Mouse (Mus musculus): ENCODE data around the gene Nhlrc3. TPM values are rescaled to one million over a fixed set of nuclear protein-coding genes. Genes with fewer than 3 reads are reported as not detected.

Gene Nhlrc3
- polyA plus RNA-seq, 1 experiment from 2014 or later, result 9.8 TPM

DNA sequence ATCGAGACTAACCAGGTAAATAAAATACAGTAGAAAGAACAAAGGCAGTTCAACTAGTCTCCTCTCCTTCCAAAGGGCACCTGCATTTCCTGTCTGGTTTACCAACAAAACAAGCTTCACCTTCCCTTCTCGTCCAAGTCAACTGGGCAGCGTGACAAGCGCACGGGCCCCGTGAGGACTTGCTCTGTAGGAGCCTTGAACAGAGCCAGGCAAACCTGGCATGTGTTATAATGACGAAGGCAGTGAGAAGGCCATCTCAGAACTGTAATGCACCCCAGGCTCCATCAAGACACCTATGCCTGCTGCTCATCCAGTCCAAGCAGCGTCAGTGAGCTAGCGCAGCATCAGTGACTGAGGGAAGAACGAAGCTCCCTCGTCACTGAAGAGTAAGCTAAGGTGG, 12.5 kb downstream of the Nhlrc3 start:
- no peaks in the 10 kb centered on the region for H3K27me3 ChIP-seq (ENCODE audit: poor library complexity, severe bottlenecking)
- no peaks in the 10 kb centered on the region for H3K4me1 ChIP-seq
- H3K4me3 ChIP-seq, result no peak overlapping the region
- H3K9me3 ChIP-seq, result no peaks in the 10 kb centered on the region
- 96% methylated on average over 11 of the region's 11 CpGs for WGBS
- no peak for DNase-seq (ENCODE audit: extremely low spot score, low spot score)
- H3K27ac ChIP-seq, result no peak overlapping the region
- peaks cover 55% of the 10 kb centered on the region for H3K36me3 ChIP-seq (replicated peaks)

DNA sequence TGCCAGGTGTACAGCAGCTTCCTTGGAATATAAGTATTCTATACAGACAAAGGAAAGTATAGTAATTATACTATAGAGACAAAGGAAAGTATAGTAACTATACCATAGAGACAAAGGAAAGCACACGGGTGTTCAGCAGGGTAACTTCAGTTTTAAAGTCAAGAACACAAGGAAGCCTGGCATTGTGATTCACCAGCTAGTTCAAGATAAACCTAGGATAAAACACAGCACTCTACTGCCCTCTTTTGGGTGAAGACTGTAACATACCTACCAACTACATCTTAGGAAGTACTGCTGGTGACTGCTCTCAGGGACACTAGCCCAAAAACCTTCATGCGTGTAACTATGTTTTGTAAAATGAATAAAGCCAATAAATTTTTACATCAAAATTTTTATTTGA, 14.9 kb downstream of the Nhlrc3 start:
- Histone ChIP-seq H3K4me1 (no peaks in the 10 kb centered on the region), H3K27ac (no peak overlapping the region), H3K4me3 (no peak overlapping the region), H3K9me3 (no peaks in the 10 kb centered on the region), H3K27me3 (ENCODE audit: poor library complexity, severe bottlenecking) (no peaks in the 10 kb centered on the region), H3K36me3 (replicated peaks) (peaks cover 32% of the 10 kb centered on the region)
- DNase-seq (ENCODE audit: extremely low spot score, low spot score), result no peak
- WGBS, result 34% methylated on average over 2 of the region's 2 CpGs

DNA sequence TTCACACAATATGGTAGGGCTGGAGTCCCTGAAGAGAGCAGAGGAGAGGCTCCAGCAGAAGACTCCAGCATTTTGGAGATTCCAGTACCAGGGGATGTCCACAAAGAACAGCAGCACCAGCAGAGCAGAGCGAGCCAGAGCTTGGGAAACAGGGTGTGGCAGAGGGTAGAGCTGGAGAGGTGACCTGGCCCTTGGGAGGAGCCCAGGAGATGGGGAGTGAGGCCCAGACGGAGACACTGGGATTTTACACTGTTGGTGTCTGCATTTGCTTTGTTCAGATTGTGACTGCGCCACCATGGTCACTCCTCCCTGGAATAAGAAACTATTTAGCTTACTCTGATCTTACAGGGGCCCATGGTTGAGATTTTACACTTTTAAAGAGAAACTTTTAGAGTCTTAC, 16.3 kb downstream of the Nhlrc3 start:
- no peak for DNase-seq (ENCODE audit: extremely low spot score, low spot score)
- Histone ChIP-seq H3K9me3 (no peaks in the 10 kb centered on the region), H3K36me3 (replicated peaks) (peaks cover 18% of the 10 kb centered on the region), H3K27ac (no peak overlapping the region), H3K4me1 (no peaks in the 10 kb centered on the region), H3K27me3 (ENCODE audit: poor library complexity, severe bottlenecking) (no peaks in the 10 kb centered on the region), H3K4me3 (no peak overlapping the region)
- 83% methylated on average over 3 of the region's 3 CpGs for WGBS

GRCm38 (mm10) chr3:53445540-53445939, 17.6 kb downstream of the Nhlrc3 start:
- 91% methylated on average over 5 of the region's 5 CpGs for WGBS
- Histone ChIP-seq H3K9me3 (no peaks in the 10 kb centered on the region), H3K27me3 (ENCODE audit: poor library complexity, severe bottlenecking) (no peaks in the 10 kb centered on the region), H3K36me3 (replicated peaks) (peaks cover 5% of the 10 kb centered on the region), H3K4me1 (no peaks in the 10 kb centered on the region), H3K4me3 (no peak overlapping the region), H3K27ac (no peak overlapping the region)
- DNase-seq (ENCODE audit: extremely low spot score, low spot score), result no peak

- Histone ChIP-seq H3K4me3 (no peak overlapping the region), H3K9me3 (no peaks in the 10 kb centered on the region), H3K4me1 (no peaks in the 10 kb centered on the region), H3K27ac (no peak overlapping the region), H3K27me3 (ENCODE audit: poor library complexity, severe bottlenecking) (no peaks in the 10 kb centered on the region), H3K36me3 (replicated peaks) (no peaks in the 10 kb centered on the region)
- 64% methylated on average over 5 of the region's 5 CpGs for WGBS
- DNase-seq (ENCODE audit: extremely low spot score, low spot score), result no peak
These were observed 26.6 kb downstream of the Nhlrc3 start for GRCm38 (mm10) chr3:53436550-53436949.

DNA sequence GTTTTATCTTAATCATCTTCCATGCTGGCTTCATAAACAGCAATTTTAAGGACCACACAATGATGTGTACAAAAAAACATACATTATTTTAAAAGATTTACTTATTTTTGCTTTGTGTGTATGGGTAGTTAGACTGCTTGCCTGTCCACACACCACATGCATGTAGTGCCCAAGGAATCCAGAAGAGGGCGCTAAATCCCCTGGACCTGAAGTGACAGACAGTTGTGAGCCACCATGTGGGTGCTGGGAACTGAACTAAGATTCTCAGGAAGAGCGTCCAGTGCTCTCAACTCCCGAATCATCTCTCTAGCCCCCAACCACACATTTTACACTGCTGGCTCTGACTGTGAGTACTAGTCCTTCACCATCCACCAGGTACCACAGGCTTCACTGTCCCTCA, 28.5 kb downstream of the Nhlrc3 start:
- Histone ChIP-seq H3K4me1 (no peaks in the 10 kb centered on the region), H3K27me3 (ENCODE audit: poor library complexity, severe bottlenecking) (no peaks in the 10 kb centered on the region), H3K9me3 (no peaks in the 10 kb centered on the region), H3K36me3 (replicated peaks) (no peaks in the 10 kb centered on the region), H3K27ac (no peak overlapping the region), H3K4me3 (no peak overlapping the region)
- WGBS, result 82% methylated on average over 3 of the region's 3 CpGs
- DNase-seq (ENCODE audit: extremely low spot score, low spot score), result no peak

GRCm38 (mm10) chr3:53423576-53423975, 39.6 kb downstream of the Nhlrc3 start:
- Histone ChIP-seq H3K36me3 (replicated peaks) (no peaks in the 10 kb centered on the region), H3K27me3 (ENCODE audit: poor library complexity, severe bottlenecking) (no peaks in the 10 kb centered on the region), H3K4me1 (peaks cover 6% of the 10 kb centered on the region), H3K27ac (no peak overlapping the region), H3K4me3 (no peak overlapping the region), H3K9me3 (no peaks in the 10 kb centered on the region)
- WGBS, result 93% methylated on average over 4 of the region's 4 CpGs
- DNase-seq (ENCODE audit: extremely low spot score, low spot score), result no peak

- peaks cover 6% of the 10 kb centered on the region for H3K4me1 ChIP-seq
- no peaks in the 10 kb centered on the region for H3K9me3 ChIP-seq
- WGBS, result 31% methylated on average over 1 of the region's 1 CpGs
- H3K4me3 ChIP-seq, result no peak overlapping the region
- H3K36me3 ChIP-seq (replicated peaks), result no peaks in the 10 kb centered on the region
- H3K27me3 ChIP-seq (ENCODE audit: poor library complexity, severe bottlenecking), result no peaks in the 10 kb centered on the region
- DNase-seq (ENCODE audit: extremely low spot score, low spot score), result no peak
- no peak overlapping the region for H3K27ac ChIP-seq
These were observed 40.4 kb downstream of the Nhlrc3 start for GRCm38 (mm10) chr3:53422691-53423090.

DNA sequence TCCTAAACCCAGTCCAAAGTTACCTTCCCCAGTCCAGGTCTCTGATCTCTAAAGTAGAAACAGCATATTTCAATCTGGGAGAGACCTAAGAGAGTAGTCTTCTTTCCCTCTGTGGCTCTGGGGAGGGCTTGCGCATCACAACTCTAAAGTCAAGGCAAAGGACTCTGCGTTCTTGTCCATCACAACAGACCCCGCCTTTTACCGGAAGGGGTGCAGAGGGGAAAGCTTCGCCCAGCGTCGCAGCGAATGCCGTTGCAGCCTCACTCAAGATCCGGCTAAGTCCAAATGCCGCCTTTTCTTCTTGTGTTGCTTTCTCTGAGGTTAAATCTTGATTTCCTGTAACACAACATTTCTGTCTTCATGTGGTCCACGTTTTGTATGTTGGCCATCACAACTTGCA, 41.5 kb downstream of the Nhlrc3 start:
- 90% methylated on average over 12 of the region's 12 CpGs for WGBS
- Histone ChIP-seq H3K4me1 (peaks cover 6% of the 10 kb centered on the region), H3K9me3 (no peaks in the 10 kb centered on the region), H3K4me3 (no peak overlapping the region), H3K27me3 (ENCODE audit: poor library complexity, severe bottlenecking) (no peaks in the 10 kb centered on the region), H3K27ac (no peak overlapping the region), H3K36me3 (replicated peaks) (no peaks in the 10 kb centered on the region)
- DNase-seq (ENCODE audit: extremely low spot score, low spot score), result no peak

GRCm38 (mm10) chr3:53417701-53418100, 45.4 kb downstream of the Nhlrc3 start:
- Histone ChIP-seq H3K27ac (no peak overlapping the region), H3K36me3 (replicated peaks) (no peaks in the 10 kb centered on the region), H3K4me1 (peaks cover 17% of the 10 kb centered on the region), H3K4me3 (no peak overlapping the region), H3K27me3 (ENCODE audit: poor library complexity, severe bottlenecking) (no peaks in the 10 kb centered on the region), H3K9me3 (no peaks in the 10 kb centered on the region)
- 88% methylated on average over 7 of the region's 7 CpGs for WGBS
- no peak for DNase-seq (ENCODE audit: extremely low spot score, low spot score)

- H3K27ac ChIP-seq, result no peak overlapping the region
- H3K27me3 ChIP-seq (ENCODE audit: poor library complexity, severe bottlenecking), result no peaks in the 10 kb centered on the region
- no peak overlapping the region for H3K4me3 ChIP-seq
- DNase-seq (ENCODE audit: extremely low spot score, low spot score), result no peak
- peaks cover 16% of the 10 kb centered on the region for H3K4me1 ChIP-seq
- H3K36me3 ChIP-seq (replicated peaks), result no peaks in the 10 kb centered on the region
- WGBS, result 72% methylated on average over 5 of the region's 5 CpGs
- H3K9me3 ChIP-seq, result no peaks in the 10 kb centered on the region
These were observed 47.1 kb downstream of the Nhlrc3 start for GRCm38 (mm10) chr3:53416036-53416506.

GRCm38 (mm10) chr3:53413959-53414358, 49.2 kb downstream of the Nhlrc3 start:
- DNase-seq (ENCODE audit: extremely low spot score, low spot score), result no peak
- H3K27ac ChIP-seq, result no peak overlapping the region
- H3K27me3 ChIP-seq (ENCODE audit: poor library complexity, severe bottlenecking), result no peaks in the 10 kb centered on the region
- H3K36me3 ChIP-seq (replicated peaks), result no peaks in the 10 kb centered on the region
- peaks cover 16% of the 10 kb centered on the region for H3K4me1 ChIP-seq
- WGBS, result 87% methylated on average over 3 of the region's 3 CpGs
- no peak overlapping the region for H3K4me3 ChIP-seq
- H3K9me3 ChIP-seq, result no peaks in the 10 kb centered on the region

GRCm38 (mm10) chr3:53413465-53413864, 49.7 kb downstream of the Nhlrc3 start:
- 54% methylated on average over 2 of the region's 2 CpGs for WGBS
- no peak for DNase-seq (ENCODE audit: extremely low spot score, low spot score)

GRCm38 (mm10) chr3:53412259-53412658, 50.9 kb downstream of the Nhlrc3 start:
- 92% methylated on average over 5 of the region's 5 CpGs for WGBS
- no peaks in the 10 kb centered on the region for H3K9me3 ChIP-seq
- no peak for DNase-seq (ENCODE audit: extremely low spot score, low spot score)
- H3K4me1 ChIP-seq, result peaks cover 16% of the 10 kb centered on the region
- no peak overlapping the region for H3K4me3 ChIP-seq
- H3K27me3 ChIP-seq (ENCODE audit: poor library complexity, severe bottlenecking), result no peaks in the 10 kb centered on the region
- H3K36me3 ChIP-seq (replicated peaks), result no peaks in the 10 kb centered on the region
- no peak overlapping the region for H3K27ac ChIP-seq

More at GRCm38 (mm10) chr3:53413465-53413864, 49.7 kb downstream of the Nhlrc3 start:
- H3K27ac ChIP-seq, result no peak overlapping the region
- H3K4me3 ChIP-seq, result no peak overlapping the region
- no peaks in the 10 kb centered on the region for H3K36me3 ChIP-seq (replicated peaks)
- H3K27me3 ChIP-seq (ENCODE audit: poor library complexity, severe bottlenecking), result no peaks in the 10 kb centered on the region
- peaks cover 16% of the 10 kb centered on the region for H3K4me1 ChIP-seq
- H3K9me3 ChIP-seq, result no peaks in the 10 kb centered on the region
